Mouse (Mus musculus) forebrain, embryonic 14.5 days (tissue): ENCODE measurements around the gene 3425401B19Rik. TPM values are rescaled to one million over a fixed set of nuclear protein-coding genes. Genes with fewer than 3 reads are reported as not detected.
A peak's percentile ranks its signal among the peaks of the same experiment; 100 is the strongest.

ENCODE experiments used
- ATAC-seq: fragments of 200-750 bp; cut with Nextera tagmentation; 2 replicates; pipeline ENCODE4 v1.8.0; 2017; ENCODE audit warnings: mild to moderate bottlenecking, moderate library complexity
- DNase-seq: peaks from one replicate; pipeline ENCODE4 v3.0.0-alpha.2; 2015; ENCODE audit warnings: low spot score
- H3K27ac ChIP-seq: fragments of 300-500 bp; sonication (generic); 2 replicates; pipeline ENCODE4 v1.5.1; 2014; ENCODE audit warnings: low read depth, mild to moderate bottlenecking, control low read depth, low read length, moderate library complexity
- H3K27me3 ChIP-seq: fragments of 300-500 bp; sonication (generic); replicated peaks from 2 replicates; pipeline ENCODE4 v1.6.1; 2014; ENCODE audit warnings: low read length, control low read depth, mixed read lengths; ENCODE audit not compliant: control insufficient read depth, insufficient read depth
- H3K36me3 ChIP-seq: fragments of 300-500 bp; sonication (generic); 2 replicates; pipeline ENCODE4 v1.6.1; 2014; ENCODE audit warnings: low read length, control low read depth; ENCODE audit not compliant: control insufficient read depth, insufficient read depth
- H3K4me1 ChIP-seq: fragments of 300-500 bp; sonication (generic); 2 replicates; pipeline ENCODE4 v1.6.1; 2014; ENCODE audit warnings: antibody characterized with exemption, low read length, control low read depth; ENCODE audit not compliant: control insufficient read depth, insufficient read depth
- H3K4me2 ChIP-seq: fragments of 300-500 bp; sonication (generic); 2 replicates; pipeline ENCODE4 v1.6.1; 2014; ENCODE audit warnings: mild to moderate bottlenecking, control low read depth, low read length
- H3K4me3 ChIP-seq: fragments of 300-500 bp; sonication (generic); 2 replicates; pipeline ENCODE4 v1.5.1; 2014; ENCODE audit warnings: low read depth, low read length, control low read depth
- H3K9ac ChIP-seq: fragments of 300-500 bp; sonication (generic); 2 replicates; pipeline ENCODE4 v1.6.1; 2014; ENCODE audit warnings: mild to moderate bottlenecking, low read length, control low read depth, moderate library complexity
- H3K9me3 ChIP-seq: fragments of 300-500 bp; sonication (generic); replicated peaks from 2 replicates; pipeline ENCODE4 v1.6.1; 2016; ENCODE audit warnings: low read length, control low read depth, mixed read lengths; ENCODE audit not compliant: control insufficient read depth
- WGBS: fragments of 180-500 bp; shearing (Covaris S2); extraction: QIAGEN DNeasy Blood & Tissue Kit; methylation state at CpG from one replicate; pipeline ENCODE4 v1.1.7; 2014; 5-methylcytosine and 5-hydroxymethylcytosine counted together
- polyA plus RNA-seq: library from polyadenylated mRNA; unstranded; fragments of >200 nt; fragmentation: Nextera tagmentation; extraction: Ambion mirVana; gene quantifications from 2 replicates; pipeline ENCODE4 v1.2.1, GENCODE M21; 2014

The 3425401B19Rik gene
- polyA plus RNA-seq, 1 experiment from 2014 or later, result not detected

DNA sequence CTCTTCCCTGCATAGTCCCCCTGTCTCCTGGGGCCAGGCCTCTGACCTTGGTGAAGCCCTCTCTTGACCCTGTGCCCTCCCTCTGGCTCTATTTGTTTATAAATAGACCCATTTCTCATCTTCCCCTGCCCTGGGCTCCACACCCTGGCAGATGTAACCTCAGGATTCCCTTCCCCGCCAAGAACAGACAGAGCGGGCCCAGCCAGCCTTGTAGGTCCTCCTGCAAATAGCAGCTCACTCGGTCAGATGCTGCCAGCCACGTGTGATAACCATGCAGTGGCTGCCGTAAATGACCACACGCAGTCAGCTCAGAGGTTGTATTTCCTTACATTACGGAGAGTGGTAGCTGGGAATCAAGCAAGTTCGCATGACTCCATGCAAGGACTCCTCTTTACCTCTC is 22.8 kb upstream of the 3425401B19Rik start:
- Histone ChIP-seq H3K4me2 (no peak overlapping the region), H3K27ac (no peak overlapping the region), H3K36me3 (no peaks in the 10 kb centered on the region), H3K9ac (no peak overlapping the region), H3K9me3 (no peaks in the 10 kb centered on the region), H3K4me3 (no peak overlapping the region), H3K4me1 (no peaks in the 10 kb centered on the region), H3K27me3 (no peaks in the 10 kb centered on the region)
- 86% methylated on average over 8 of the region's 8 CpGs for WGBS
- DNase-seq, result no peak
- no peak for ATAC-seq

GRCm38 (mm10) chr14:32700972-32701371 is 15.9 kb upstream of the 3425401B19Rik start:
- no peak for DNase-seq
- no peak overlapping the region for H3K4me3 ChIP-seq
- no peak overlapping the region for H3K9ac ChIP-seq
- no peaks in the 10 kb centered on the region for H3K4me1 ChIP-seq
- no peak overlapping the region for H3K27ac ChIP-seq
- H3K36me3 ChIP-seq, result no peaks in the 10 kb centered on the region
- H3K27me3 ChIP-seq, result no peaks in the 10 kb centered on the region
- H3K4me2 ChIP-seq, result no peak overlapping the region
- no peak for ATAC-seq
- WGBS, result 74% methylated on average over 8 of the region's 8 CpGs
- H3K9me3 ChIP-seq, result no peaks in the 10 kb centered on the region

DNA sequence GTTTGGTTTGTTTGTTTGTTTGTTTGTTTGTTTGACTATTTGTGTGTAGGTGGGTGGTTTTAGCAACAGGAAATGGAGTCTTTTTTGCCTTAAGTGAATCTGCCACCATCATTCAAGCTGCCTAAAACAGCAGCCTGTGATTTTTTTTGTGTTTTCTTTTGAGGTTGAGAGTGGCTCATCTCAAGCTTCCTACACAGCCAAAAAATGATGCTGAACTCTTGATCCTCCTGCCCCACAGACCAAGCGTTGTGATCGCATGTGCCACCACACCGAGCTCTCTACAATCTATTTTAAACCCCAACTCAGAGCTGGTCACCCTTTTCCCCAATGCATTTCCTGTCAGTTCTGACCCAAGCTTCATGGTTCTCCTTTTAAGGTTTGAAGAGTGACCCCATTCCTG is 13.5 kb upstream of the 3425401B19Rik start:
- Histone ChIP-seq H3K4me1 (no peaks in the 10 kb centered on the region), H3K9me3 (no peaks in the 10 kb centered on the region), H3K36me3 (no peaks in the 10 kb centered on the region), H3K4me3 (no peak overlapping the region), H3K27me3 (no peaks in the 10 kb centered on the region), H3K4me2 (no peak overlapping the region), H3K9ac (no peak overlapping the region), H3K27ac (no peak overlapping the region)
- no peak for DNase-seq
- no peak for ATAC-seq
- 92% methylated on average over 3 of the region's 3 CpGs for WGBS

DNA sequence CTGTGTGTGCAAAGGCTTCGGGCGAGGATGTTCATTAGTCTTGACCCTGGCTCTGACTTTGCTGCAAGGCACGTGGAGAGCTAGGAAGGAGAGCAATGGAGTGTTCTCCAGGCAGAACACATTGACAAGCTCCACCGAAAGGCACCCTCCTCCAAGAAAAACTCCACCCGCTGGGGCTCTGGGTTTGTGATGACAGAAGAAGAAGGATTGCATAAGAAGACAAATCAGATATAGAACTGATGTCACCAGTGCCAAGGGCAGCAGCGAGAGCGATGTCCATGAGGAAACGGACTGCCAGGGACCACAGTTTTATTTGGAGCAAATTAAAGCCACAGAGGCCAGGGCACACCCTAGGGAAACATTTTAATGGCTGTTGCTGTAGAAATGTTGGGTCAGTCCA is 12.7 kb upstream of the 3425401B19Rik start:
- DNase-seq, result no peak
- Histone ChIP-seq H3K4me2 (no peak overlapping the region), H3K4me3 (no peak overlapping the region), H3K9ac (no peak overlapping the region), H3K36me3 (no peaks in the 10 kb centered on the region), H3K4me1 (no peaks in the 10 kb centered on the region), H3K27ac (no peak overlapping the region), H3K27me3 (no peaks in the 10 kb centered on the region), H3K9me3 (no peaks in the 10 kb centered on the region)
- ATAC-seq, result no peak
- 91% methylated on average over 8 of the region's 8 CpGs for WGBS

GRCm38 (mm10) chr14:32696344-32696743 is 11.3 kb upstream of the 3425401B19Rik start:
- WGBS, result 89% methylated on average over 2 of the region's 2 CpGs
- no peak for ATAC-seq
- no peak for DNase-seq
- no peak overlapping the region for H3K27ac ChIP-seq
- no peaks in the 10 kb centered on the region for H3K4me1 ChIP-seq
- no peak overlapping the region for H3K4me2 ChIP-seq
- no peaks in the 10 kb centered on the region for H3K27me3 ChIP-seq
- H3K4me3 ChIP-seq, result no peak overlapping the region
- no peak overlapping the region for H3K9ac ChIP-seq
- H3K36me3 ChIP-seq, result no peaks in the 10 kb centered on the region
- no peaks in the 10 kb centered on the region for H3K9me3 ChIP-seq

- Histone ChIP-seq H3K4me1 (no peaks in the 10 kb centered on the region), H3K4me2 (no peak overlapping the region), H3K9ac (no peak overlapping the region), H3K9me3 (no peaks in the 10 kb centered on the region), H3K36me3 (no peaks in the 10 kb centered on the region), H3K4me3 (no peak overlapping the region), H3K27ac (no peak overlapping the region), H3K27me3 (no peaks in the 10 kb centered on the region)
- DNase-seq (no peak), ATAC-seq (no peak)
- 92% methylated on average over 2 of the region's 2 CpGs for WGBS
Observed at GRCm38 (mm10) chr14:32695906-32696305, 10.8 kb upstream of the 3425401B19Rik start.

DNA sequence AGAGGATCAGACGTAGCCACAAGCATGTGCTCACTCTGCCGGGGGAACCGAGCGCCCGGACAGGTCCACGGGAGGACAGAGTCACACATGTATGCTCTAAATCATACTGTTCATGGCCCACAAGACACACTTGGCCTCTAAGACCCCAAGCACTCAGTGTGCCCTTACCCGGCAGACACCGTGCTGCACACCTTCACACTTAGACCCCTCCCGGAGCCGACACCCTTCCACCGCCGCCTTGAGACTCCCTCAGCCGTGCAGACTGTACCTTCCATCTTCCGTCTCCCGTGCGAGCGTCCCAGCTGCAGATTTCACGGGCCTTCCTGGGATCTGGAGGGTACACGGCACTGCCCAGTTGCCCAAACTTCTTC is 373 bp downstream of the 3425401B19Rik start:
- 91% methylated on average over 19 of the region's 19 CpGs for WGBS
- ATAC-seq, result no peak
- H3K4me3 ChIP-seq, result no peak overlapping the region

DNA sequence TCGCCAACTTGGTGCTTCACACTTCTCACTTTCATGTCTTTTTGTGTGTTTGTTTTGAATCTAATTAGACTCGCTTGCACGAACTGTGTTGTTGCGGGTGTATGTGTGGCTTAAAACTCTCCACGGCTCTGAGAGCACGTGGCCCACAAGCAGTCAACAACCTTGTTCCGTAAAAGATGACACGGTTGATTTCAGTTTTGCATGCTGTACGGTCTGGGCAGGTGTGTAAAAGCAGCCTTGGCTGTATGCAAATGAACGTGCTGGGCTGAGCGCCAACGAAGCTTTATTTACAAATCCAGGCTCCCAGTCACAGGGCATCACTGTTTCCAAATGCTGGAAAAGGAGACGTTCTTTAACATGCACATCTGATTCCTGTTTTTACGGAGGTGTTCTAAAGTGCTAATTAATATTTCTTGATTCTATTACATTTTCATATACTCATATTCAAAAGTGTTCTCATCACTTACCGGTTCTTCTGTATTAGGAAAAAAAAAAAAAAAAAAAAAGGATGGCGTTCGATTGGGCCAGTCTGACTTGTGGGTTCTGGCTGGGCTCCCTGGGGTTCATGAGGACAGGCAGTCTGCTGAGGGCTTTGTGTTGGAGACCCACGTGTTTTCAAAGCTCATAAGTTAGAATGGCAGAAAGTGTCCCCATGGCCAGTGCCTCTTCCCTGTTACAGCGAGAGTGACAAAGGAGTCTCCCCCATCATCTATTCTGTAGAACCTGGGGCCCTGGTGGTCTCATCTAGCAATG is 935 bp downstream of the 3425401B19Rik start:
- no peaks in the 10 kb centered on the region for H3K9me3 ChIP-seq
- no peaks in the 10 kb centered on the region for H3K36me3 ChIP-seq
- H3K27ac ChIP-seq, result no peak overlapping the region
- H3K27me3 ChIP-seq, result no peaks in the 10 kb centered on the region
- peak; percentile 82 for DNase-seq
- peak overlapping the region; percentile 37 for H3K4me2 ChIP-seq
- no peak overlapping the region for H3K4me3 ChIP-seq
- H3K9ac ChIP-seq, result no peak overlapping the region
- WGBS, result 20% methylated on average over 19 of the region's 19 CpGs
- H3K4me1 ChIP-seq, result peaks cover 11% of the 10 kb centered on the region; the same call in 1 of the 2 replicates
- peak; percentile 74 for ATAC-seq

More for the DNA sequence above, 373 bp downstream of the 3425401B19Rik start:
- DNase-seq, result no peak
- no peak overlapping the region for H3K27ac ChIP-seq
- H3K36me3 ChIP-seq, result no peaks in the 10 kb centered on the region
- H3K27me3 ChIP-seq, result no peaks in the 10 kb centered on the region
- H3K9ac ChIP-seq, result no peak overlapping the region
- peaks cover 11% of the 10 kb centered on the region; the same call in 1 of the 2 replicates for H3K4me1 ChIP-seq
- no peaks in the 10 kb centered on the region for H3K9me3 ChIP-seq
- no peak overlapping the region for H3K4me2 ChIP-seq

GRCm38 (mm10) chr14:32683251-32683838 is 1.7 kb downstream of the 3425401B19Rik start:
- 67% methylated on average over 19 of the region's 19 CpGs for WGBS
- Histone ChIP-seq H3K9ac (no peak overlapping the region), H3K4me2 (no peak overlapping the region), H3K9me3 (no peaks in the 10 kb centered on the region), H3K27ac (no peak overlapping the region), H3K27me3 (no peaks in the 10 kb centered on the region), H3K4me1 (peaks cover 11% of the 10 kb centered on the region; the same call in 1 of the 2 replicates), H3K36me3 (no peaks in the 10 kb centered on the region), H3K4me3 (no peak overlapping the region)
- ATAC-seq (peak; percentile 61; the same call in 1 of the 2 replicates), DNase-seq (peak; percentile 6)
